Mouse (Mus musculus) liver, embryonic 11.5 days (tissue): Measurements from ENCODE around the gene Sephs1. TPM values are rescaled to one million over a fixed set of nuclear protein-coding genes. Genes with fewer than 3 reads are reported as not detected.

Source experiments
- ATAC-seq: fragments of 200-750 bp; cut with Nextera tagmentation; replicated peaks from 2 replicates; pipeline ENCODE4 v1.8.0; 2017; ENCODE audit warnings: moderate number of reproducible peaks, mild to moderate bottlenecking, moderate TSS enrichment, moderate library complexity; ENCODE audit not compliant: low FRiP score
- DNase-seq: peaks from one replicate; pipeline ENCODE4 v3.0.0-alpha.2; 2017; ENCODE audit warnings: low spot score
- H3K27ac ChIP-seq: fragments of 300-500 bp; sonication (generic); 2 replicates; pipeline ENCODE4 v1.5.1; 2014; ENCODE audit warnings: mild to moderate bottlenecking, low read depth, low read length, control low read depth
- H3K27me3 ChIP-seq: fragments of 300-500 bp; sonication (generic); replicated peaks from 2 replicates; pipeline ENCODE4 v1.6.1; 2014; ENCODE audit warnings: low read length, mixed read lengths; ENCODE audit not compliant: control insufficient read depth, insufficient read depth
- H3K36me3 ChIP-seq: fragments of 300-500 bp; sonication (generic); 2 replicates; pipeline ENCODE4 v1.6.1; 2014; ENCODE audit warnings: mild to moderate bottlenecking, low read length, moderate library complexity, mixed read lengths; ENCODE audit not compliant: control insufficient read depth, insufficient read depth
- H3K4me1 ChIP-seq: fragments of 300-500 bp; sonication (generic); replicated peaks from 2 replicates; pipeline ENCODE4 v1.6.1; 2014; ENCODE audit warnings: low read length, mixed read lengths; ENCODE audit not compliant: control insufficient read depth, insufficient read depth
- H3K4me2 ChIP-seq: fragments of 300-500 bp; sonication (generic); 2 replicates; pipeline ENCODE4 v1.6.1; 2014; ENCODE audit warnings: mild to moderate bottlenecking, control low read depth, moderate library complexity
- H3K4me3 ChIP-seq: fragments of 300-500 bp; sonication (generic); 2 replicates; pipeline ENCODE4 v1.5.1; 2014; ENCODE audit warnings: low read depth, low read length, control low read depth
- H3K9ac ChIP-seq: fragments of 300-500 bp; sonication (generic); 2 replicates; pipeline ENCODE4 v1.6.1; 2014; ENCODE audit warnings: low read depth, low read length, control low read depth
- H3K9me3 ChIP-seq: fragments of 300-500 bp; sonication (generic); 2 replicates; pipeline ENCODE4 v1.6.1; 2016; ENCODE audit warnings: low read length, inconsistent platforms, mixed read lengths; ENCODE audit not compliant: control insufficient read depth
- WGBS: fragments of 180-500 bp; shearing (Covaris S2); extraction: QIAGEN DNeasy Blood & Tissue Kit; methylation state at CpG from one replicate; pipeline ENCODE4 v1.1.7; 2014; 5-methylcytosine and 5-hydroxymethylcytosine counted together
- polyA plus RNA-seq: library from polyadenylated mRNA; unstranded; fragments of >200 nt; fragmentation: Nextera tagmentation; extraction: Ambion mirVana; gene quantifications from 2 replicates; pipeline ENCODE4 v1.2.1, GENCODE M21; 2014

Gene Sephs1
- polyA plus RNA-seq, 1 experiment from 2014 or later = 65.3 TPM

GRCm38 (mm10) chr2:4895598-4895997 is 14.2 kb downstream of the Sephs1 start:
- H3K27ac ChIP-seq = no peak overlapping the region
- H3K36me3 ChIP-seq = peaks cover 63% of the 10 kb centered on the region
- ATAC-seq (no peak), DNase-seq (no peak)
- no peak overlapping the region for H3K4me2 ChIP-seq
- WGBS = 85% methylated on average over 2 of the region's 2 CpGs
- no peak overlapping the region for H3K9ac ChIP-seq
- H3K4me1 ChIP-seq = no peaks in the 10 kb centered on the region
- H3K27me3 ChIP-seq = no peaks in the 10 kb centered on the region
- no peaks in the 10 kb centered on the region for H3K9me3 ChIP-seq
- no peak overlapping the region for H3K4me3 ChIP-seq

DNA sequence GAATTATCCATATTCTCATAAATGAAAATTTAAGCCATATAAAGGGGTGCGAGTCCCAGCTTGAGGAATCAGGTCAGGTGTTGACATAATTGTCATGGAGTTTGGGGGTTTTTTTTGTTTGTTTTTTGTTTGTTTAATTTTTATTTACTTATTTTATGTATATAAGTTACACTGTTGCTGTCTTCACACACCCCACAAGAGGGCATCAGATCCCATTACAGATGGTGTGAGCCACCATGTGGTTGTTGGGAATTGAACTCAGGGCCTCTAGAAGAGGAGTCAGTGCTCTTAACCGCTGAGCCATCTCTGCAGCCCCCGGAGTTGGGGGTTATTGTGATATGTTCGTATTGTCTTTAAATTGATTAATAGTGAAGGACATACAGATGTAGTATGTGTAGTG is 15.6 kb downstream of the Sephs1 start:
- H3K27me3 ChIP-seq = no peaks in the 10 kb centered on the region
- ATAC-seq = no peak
- H3K4me3 ChIP-seq = no peak overlapping the region
- H3K4me1 ChIP-seq = no peaks in the 10 kb centered on the region
- no peak for DNase-seq
- H3K9ac ChIP-seq = no peak overlapping the region
- no peak overlapping the region for H3K4me2 ChIP-seq
- 92% methylated on average over 4 of the region's 4 CpGs for WGBS
- no peak overlapping the region for H3K27ac ChIP-seq
- H3K9me3 ChIP-seq = no peaks in the 10 kb centered on the region
- peaks cover 59% of the 10 kb centered on the region for H3K36me3 ChIP-seq

DNA sequence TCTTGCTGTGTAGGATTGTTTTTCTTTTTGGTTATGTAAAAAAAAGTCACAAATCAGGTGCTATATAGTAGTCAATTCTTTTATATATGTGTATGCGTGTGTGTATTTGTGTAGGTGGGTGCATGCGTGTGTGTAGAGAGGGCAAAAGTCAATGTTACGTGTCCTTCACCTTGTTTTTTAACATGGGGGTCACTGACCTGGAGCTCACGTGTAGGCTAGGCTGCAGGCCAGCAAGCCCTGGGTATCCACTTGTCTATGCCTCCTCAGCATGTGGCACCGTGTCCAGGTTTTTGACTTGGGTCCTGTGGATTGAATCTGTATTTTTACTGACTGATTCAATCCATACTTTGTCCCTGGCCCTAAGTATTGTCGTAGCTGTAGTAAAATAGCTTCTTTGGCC is 19.3 kb downstream of the Sephs1 start:
- no peaks in the 10 kb centered on the region for H3K27me3 ChIP-seq
- ATAC-seq (no peak), DNase-seq (no peak)
- no peak overlapping the region for H3K4me3 ChIP-seq
- H3K4me2 ChIP-seq = no peak overlapping the region
- peaks cover 49% of the 10 kb centered on the region for H3K36me3 ChIP-seq
- H3K9ac ChIP-seq = no peak overlapping the region
- no peaks in the 10 kb centered on the region for H3K9me3 ChIP-seq
- WGBS = 95% methylated on average over 6 of the region's 6 CpGs
- H3K4me1 ChIP-seq = no peaks in the 10 kb centered on the region
- no peak overlapping the region for H3K27ac ChIP-seq

DNA sequence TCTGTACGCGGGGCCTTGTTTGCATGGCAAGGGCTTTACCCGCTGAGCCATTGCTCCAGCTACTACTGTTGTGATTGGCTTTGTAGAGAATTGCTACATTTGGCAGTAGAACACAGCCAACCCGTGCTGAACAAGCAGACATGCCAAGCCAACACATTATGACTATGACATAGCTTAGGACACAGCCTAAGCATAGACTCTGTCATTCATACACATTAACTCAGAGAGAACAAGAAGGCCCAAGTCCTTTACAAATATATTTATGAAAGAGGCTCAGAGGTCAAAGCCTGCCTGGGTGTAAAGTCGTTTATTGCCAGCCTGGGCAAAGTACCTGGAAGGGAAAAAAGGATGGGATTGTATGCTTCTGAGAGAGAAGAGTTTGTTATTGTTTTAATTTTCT is 21.0 kb downstream of the Sephs1 start:
- Histone ChIP-seq H3K27ac (no peak overlapping the region), H3K27me3 (no peaks in the 10 kb centered on the region), H3K36me3 (peaks cover 52% of the 10 kb centered on the region), H3K4me3 (no peak overlapping the region), H3K4me2 (no peak overlapping the region), H3K9ac (no peak overlapping the region), H3K9me3 (no peaks in the 10 kb centered on the region), H3K4me1 (no peaks in the 10 kb centered on the region)
- 94% methylated on average over 5 of the region's 5 CpGs for WGBS
- ATAC-seq (no peak), DNase-seq (no peak)

DNA sequence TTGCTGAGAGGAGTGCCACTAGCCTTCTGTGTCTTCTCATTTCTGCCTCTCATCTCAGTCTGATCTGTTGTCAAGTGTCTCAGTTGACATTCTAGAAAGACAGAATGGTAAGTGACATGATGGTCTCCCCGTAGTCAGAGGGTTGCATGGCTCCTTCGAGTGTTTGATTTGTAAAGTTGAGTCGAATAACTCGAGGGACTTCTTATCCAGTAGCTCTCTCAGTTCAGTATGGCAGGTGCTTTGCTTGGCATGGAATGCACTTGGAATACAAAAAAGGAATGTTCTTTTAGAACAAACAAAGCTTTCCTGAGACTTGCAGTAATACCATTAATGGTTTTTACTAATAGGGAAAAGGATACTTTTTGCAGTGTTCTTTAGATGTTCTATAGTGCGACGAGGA is 25.8 kb downstream of the Sephs1 start:
- 91% methylated on average over 6 of the region's 6 CpGs for WGBS
- Histone ChIP-seq H3K27ac (no peak overlapping the region), H3K9me3 (peaks cover under 1% of the 10 kb centered on the region; the same call in 1 of the 2 replicates), H3K27me3 (no peaks in the 10 kb centered on the region), H3K36me3 (peaks cover 30% of the 10 kb centered on the region), H3K9ac (no peak overlapping the region), H3K4me2 (no peak overlapping the region), H3K4me1 (peaks cover 3% of the 10 kb centered on the region; the same call in 1 of the 2 replicates), H3K4me3 (no peak overlapping the region)
- ATAC-seq (no peak), DNase-seq (no peak)

DNA sequence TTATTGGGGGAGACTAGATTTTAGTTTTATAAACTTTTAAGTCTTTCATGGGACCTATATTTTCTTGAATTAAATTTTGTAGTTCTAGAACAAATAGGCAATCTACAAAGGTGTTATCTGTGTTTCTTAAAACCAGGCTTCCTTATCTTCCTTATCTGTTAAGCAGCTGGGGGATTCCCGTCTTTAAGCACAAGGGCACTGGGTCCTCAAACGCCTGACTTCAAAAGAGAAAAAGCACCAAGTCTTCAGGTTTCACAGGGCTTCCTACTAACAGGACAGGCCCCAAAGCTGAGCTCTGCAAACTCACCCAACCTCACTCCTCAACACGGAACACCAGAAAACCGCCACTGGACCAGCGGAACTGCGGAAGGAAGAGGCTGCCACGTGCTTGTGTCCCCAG is 26.6 kb downstream of the Sephs1 start:
- H3K27me3 ChIP-seq = no peaks in the 10 kb centered on the region
- no peak overlapping the region for H3K4me2 ChIP-seq
- peaks cover 3% of the 10 kb centered on the region; the same call in 1 of the 2 replicates for H3K4me1 ChIP-seq
- DNase-seq (no peak), ATAC-seq (peak; percentile 39; the same call in 1 of the 2 replicates)
- H3K4me3 ChIP-seq = no peak overlapping the region
- no peak overlapping the region for H3K9ac ChIP-seq
- WGBS = 39% methylated on average over 7 of the region's 7 CpGs
- H3K9me3 ChIP-seq = peaks cover 2% of the 10 kb centered on the region; the same call in 1 of the 2 replicates
- peaks cover 28% of the 10 kb centered on the region for H3K36me3 ChIP-seq
- no peak overlapping the region for H3K27ac ChIP-seq

DNA sequence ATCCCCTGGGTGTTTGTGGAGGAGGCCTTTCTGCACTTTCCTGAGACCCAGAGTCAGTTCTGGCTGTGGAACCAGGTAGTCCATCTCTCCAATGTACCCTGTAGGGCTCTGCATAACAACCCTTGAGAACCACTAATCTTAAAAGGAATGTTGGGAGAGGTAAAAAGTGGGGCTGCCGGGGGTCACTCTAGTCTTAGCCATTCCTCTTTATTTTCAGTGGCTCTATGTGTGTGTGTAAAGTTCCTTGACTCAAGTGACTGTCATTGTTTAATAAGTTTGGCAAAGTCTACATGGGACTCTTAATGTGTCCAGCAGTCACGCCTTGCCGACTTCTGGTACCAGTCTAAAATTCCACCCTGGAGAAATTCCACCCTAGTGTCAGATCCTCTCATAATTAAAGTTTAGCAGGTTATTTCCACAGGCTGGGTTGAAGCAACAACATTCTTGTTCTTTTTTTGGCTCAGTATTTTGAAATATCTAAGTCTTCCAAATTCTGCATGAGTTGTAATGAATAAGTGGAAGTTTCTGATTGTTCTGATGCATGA is 27.5 kb downstream of the Sephs1 start:
- DNase-seq = no peak
- 90% methylated on average over 3 of the region's 3 CpGs for WGBS
- Histone ChIP-seq H3K27ac (no peak overlapping the region), H3K4me1 (peaks cover 3% of the 10 kb centered on the region; the same call in 1 of the 2 replicates), H3K36me3 (peaks cover 28% of the 10 kb centered on the region), H3K9ac (no peak overlapping the region), H3K9me3 (peaks cover 2% of the 10 kb centered on the region; the same call in 1 of the 2 replicates), H3K4me3 (no peak overlapping the region), H3K4me2 (no peak overlapping the region), H3K27me3 (no peaks in the 10 kb centered on the region)
- ATAC-seq = no peak

- Histone ChIP-seq H3K4me2 (no peak overlapping the region), H3K4me3 (no peak overlapping the region), H3K9me3 (peaks cover 2% of the 10 kb centered on the region; the same call in 1 of the 2 replicates), H3K27me3 (no peaks in the 10 kb centered on the region), H3K4me1 (peaks cover 3% of the 10 kb centered on the region), H3K9ac (no peak overlapping the region), H3K27ac (no peak overlapping the region), H3K36me3 (peaks cover 26% of the 10 kb centered on the region)
- ATAC-seq (0 out of 2 replicates have a peak, but pooled peaks have one; percentile 40), DNase-seq (no peak)
- 72% methylated on average over 6 of the region's 6 CpGs for WGBS
Measured at GRCm38 (mm10) chr2:4909909-4910308, 28.5 kb downstream of the Sephs1 start.

GRCm38 (mm10) chr2:4910521-4910920 is 29.2 kb downstream of the Sephs1 start:
- peaks cover 3% of the 10 kb centered on the region for H3K4me1 ChIP-seq
- no peak overlapping the region for H3K4me3 ChIP-seq
- peaks cover 21% of the 10 kb centered on the region for H3K36me3 ChIP-seq
- no peak overlapping the region for H3K27ac ChIP-seq
- H3K27me3 ChIP-seq = no peaks in the 10 kb centered on the region
- no peak for DNase-seq
- no peak overlapping the region for H3K9ac ChIP-seq
- H3K9me3 ChIP-seq = peaks cover 2% of the 10 kb centered on the region; the same call in 1 of the 2 replicates
- WGBS = 79% methylated on average over 4 of the region's 4 CpGs
- ATAC-seq = no peak
- no peak overlapping the region for H3K4me2 ChIP-seq
